ENCODE assay signal across 8 mouse cellular contexts in genomic region chr1:87922666-87923065, GRCm38 (mm10).
A peak's percentile ranks its signal among the peaks of the same experiment; 100 is the strongest.
DNase-seq lines count a peak whose midpoint lies in the region; ATAC-seq lines count a peak whose summit lies in the region.
"Had no signal": no experiment of that assay in that cellular context is flagged by ENCODE, and none has a peak within 500 bp of the region (broad histone marks: within the 10 kb centered on the region; RNA-seq: fewer than 3 reads in every experiment).

No protein-coding gene starts in this region.

- no peak for ATAC-seq in kidney, embryonic 16.5 days (ENCODE audit: low FRiP score, low TSS enrichment)
- no peak for ATAC-seq in activated CD4-positive, CD25-positive, alpha-beta regulatory T cell, adult 4 months

- no peaks in the 10 kb centered on the region for H3K27me3 ChIP-seq in kidney, embryonic 16.5 days (ENCODE audit: insufficient read depth, low read length)
- H3K27me3 ChIP-seq: midbrain, embryonic 12.5 days had no signal

- H3K36me3 ChIP-seq in kidney, embryonic 16.5 days (ENCODE audit: insufficient read depth, low read length): peaks cover 53% of the 10 kb centered on the region

- peak; percentile 24 to 59 for DNase-seq in kidney, adult 8-10 months
- DNase-seq in B cell, adult 2 months: peak; percentile 44 to 55
- peak; percentile 32 for DNase-seq in MN1 (ENCODE audit: low spot score)
- peak; percentile 23 for DNase-seq in embryo, embryonic 11 days
- DNase-seq in lung, postnatal 14 days: peak; percentile 75

- no peak overlapping the region for H3K27ac ChIP-seq in kidney, embryonic 16.5 days (ENCODE audit: low read length)
- H3K27ac ChIP-seq: midbrain, embryonic 12.5 days had no signal

- H3K4me2 ChIP-seq in kidney, embryonic 16.5 days (replicated peaks; ENCODE audit: low read depth, low read length): no peak overlapping the region
- H3K4me2 ChIP-seq: midbrain, embryonic 12.5 days had no signal

- no peaks in the 10 kb centered on the region for H3K4me1 ChIP-seq in kidney, embryonic 16.5 days (ENCODE audit: insufficient read depth, low read length)
- H3K4me1 ChIP-seq: midbrain, embryonic 12.5 days had no signal

- no peak overlapping the region for H3K9ac ChIP-seq in kidney, embryonic 16.5 days (replicated peaks; ENCODE audit: low read length)
- H3K9ac ChIP-seq: midbrain, embryonic 12.5 days had no signal

- WGBS in kidney, embryonic 16.5 days: 55% methylated on average over 1 of the region's 1 CpGs

- H3K4me3 ChIP-seq in kidney, embryonic 16.5 days (ENCODE audit: low read length): no peak overlapping the region
- H3K4me3 ChIP-seq: midbrain, embryonic 12.5 days had no signal

- H3K9me3 ChIP-seq in kidney, embryonic 16.5 days (ENCODE audit: low read length): no peaks in the 10 kb centered on the region
- H3K9me3 ChIP-seq: midbrain, embryonic 12.5 days had no signal

Comparison
In these comparisons a context has a peak if more than half of its experiments do, and no peak if none do; other contexts are left out.
1. DNase-seq: peak in every context shown above with its lines; median percentile 75 in lung, postnatal 14 days; 50 in B cell, adult 2 months; 42 in kidney, adult 8-10 months; 32 in MN1; 23 in embryo, embryonic 11 days.